Mouse (Mus musculus): ENCODE data around the gene Pde6d. TPM values are rescaled to one million over a fixed set of nuclear protein-coding genes. Genes with fewer than 3 reads are reported as not detected.

Pde6d gene
- 61.5 TPM for polyA plus RNA-seq (2017; shearing (Covaris generic))

DNA sequence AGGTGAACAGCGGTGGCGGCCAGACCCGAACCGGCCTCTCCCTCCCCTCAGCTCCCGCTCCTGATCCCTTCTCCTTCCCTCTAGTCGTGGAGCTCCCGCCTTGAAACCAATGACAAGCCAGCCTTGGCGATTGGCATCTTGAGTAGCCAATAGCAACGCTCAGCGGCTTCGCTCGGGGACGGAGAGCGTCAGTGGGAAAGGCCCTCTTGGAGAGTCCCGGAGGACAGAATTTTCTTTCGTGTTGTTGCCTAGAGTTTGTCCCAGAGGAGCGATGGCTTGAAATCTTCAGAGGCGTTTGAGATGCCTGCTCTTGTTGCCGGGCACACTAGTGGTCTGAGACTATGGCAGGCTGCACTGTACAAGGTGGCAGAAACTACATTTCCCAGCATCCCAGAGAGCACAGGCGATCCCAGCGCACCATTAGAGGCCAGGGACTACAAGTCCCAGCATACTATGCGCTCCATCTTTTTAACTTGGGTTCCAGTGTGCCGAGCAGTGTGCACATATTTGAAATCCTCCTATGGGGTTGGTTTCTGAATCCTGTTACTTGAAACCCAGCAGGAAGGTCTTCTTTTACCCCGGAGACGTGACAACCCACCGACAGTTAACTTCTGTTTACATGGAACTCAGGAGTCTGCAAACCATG lies at the start of gene Pde6d, which contains the start of gene Cops7b:
Pde6d (minus strand) TSS at position 179 of the 646 bp plus-strand sequence.
Cops7b (plus strand) TSS at position 454 of the 646 bp plus-strand sequence.

DNA sequence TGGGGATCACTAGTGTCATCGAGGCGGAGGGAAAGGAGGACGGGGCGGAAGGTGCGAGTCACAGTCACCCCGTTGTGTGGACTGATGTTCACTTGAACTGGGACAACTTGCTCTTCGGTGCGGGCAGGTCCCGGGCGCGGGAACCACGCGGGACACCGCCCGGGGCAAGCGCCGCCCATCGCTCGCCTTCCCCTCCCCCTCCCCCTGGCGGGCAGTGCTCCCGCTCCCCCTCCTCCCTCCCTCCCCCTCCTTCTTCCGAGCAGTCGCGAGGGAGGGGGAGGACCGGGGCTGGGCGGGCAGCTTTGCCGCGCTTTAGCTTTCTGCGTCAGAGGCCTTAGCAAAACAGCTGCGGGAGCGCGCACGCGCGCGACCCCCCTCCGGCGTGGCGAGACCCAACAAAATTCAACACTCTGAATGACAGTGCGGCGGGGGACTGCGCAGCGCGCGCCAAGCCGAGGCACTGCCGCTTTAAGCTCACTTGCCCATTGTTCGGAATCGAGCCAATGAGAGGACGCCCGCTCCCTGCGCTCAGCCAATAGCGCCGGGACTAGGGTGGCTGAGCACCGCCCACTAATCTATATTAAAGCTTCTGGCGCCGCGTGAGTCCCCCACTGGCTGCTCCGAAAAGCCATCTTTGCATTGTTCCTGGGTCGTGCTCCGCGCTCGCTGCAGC lies 56.2 kb downstream of the Pde6d start, which contains the start of gene Ptma:
Ptma (plus strand) TSS at position 611 of the 673 bp plus-strand sequence.

Other genes starting within 250 kb of the Pde6d start
- 426 TPM for gene Ncl, start 223.2 kb downstream of the Pde6d start, polyA plus RNA-seq (2017; shearing (Covaris generic))
- 2.1 TPM for gene Nmur1, start 156.4 kb downstream of the Pde6d start, polyA plus RNA-seq (2017; shearing (Covaris generic))
- gene Tex44, start 156.3 kb downstream of the Pde6d start, polyA plus RNA-seq (2017; shearing (Covaris generic)) = not detected
- 1,759 TPM for gene Ptma, start 55.9 kb downstream of the Pde6d start, polyA plus RNA-seq (2017; shearing (Covaris generic))
- gene Cops7b, start 275 bp upstream of the Pde6d start, polyA plus RNA-seq (2017; shearing (Covaris generic)) = 37.3 TPM
- not detected for gene Nppc, start 87.9 kb upstream of the Pde6d start, polyA plus RNA-seq (2017; shearing (Covaris generic))
- gene Dis3l2, start 121.2 kb upstream of the Pde6d start, polyA plus RNA-seq (2017; shearing (Covaris generic)) = 47.1 TPM